In the genomic region with DNA sequence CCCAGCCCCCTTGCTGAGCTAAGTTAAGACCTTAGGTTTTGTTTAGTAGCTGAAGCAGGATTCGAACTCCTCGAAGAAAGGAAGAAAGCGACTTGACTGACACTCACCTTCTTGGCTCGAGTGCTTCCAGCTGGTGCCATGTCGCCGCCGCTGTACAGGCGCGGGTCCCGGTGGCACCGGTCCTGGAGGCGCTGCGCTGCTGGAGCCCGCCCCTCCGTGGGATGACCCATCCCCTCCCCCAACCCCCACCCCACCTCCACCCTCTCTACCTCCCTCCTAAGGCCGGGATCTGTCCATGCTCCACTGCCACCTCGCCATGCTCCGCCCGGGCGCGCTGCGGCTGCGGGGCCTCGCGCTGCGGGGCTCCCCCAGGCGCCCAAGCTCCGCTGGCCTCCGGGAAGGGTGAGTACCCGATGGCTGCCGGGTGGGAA, we compare ENCODE assay signal across 8 mouse cellular contexts. TPM values are rescaled to one million over a fixed set of nuclear protein-coding genes. Genes with fewer than 3 reads are reported as not detected.
DNase-seq lines count a peak whose midpoint lies in the region; ATAC-seq and TF ChIP-seq lines count a peak whose summit lies in the region.

Gene Bhmt2, minus strand, starts transcription at position 172 of the 431 bp plus-strand sequence.
Gene Dmgdh, plus strand, starts transcription at position 303 of the 431 bp plus-strand sequence.

- DNase-seq in lung, embryonic 14.5 days: peak; percentile 5
- no peak for DNase-seq in lung, postnatal 25 days (ENCODE audit: low spot score)
- DNase-seq in liver, embryonic 11.5 days (ENCODE audit: low spot score): no peak
- DNase-seq in gastrocnemius, postnatal 36 days: no peak
- no peak for DNase-seq in layer of hippocampus, postnatal 10 days (ENCODE audit: low spot score in 2 of 2)

- no peak within 1 kb of the TSS for H3K9ac ChIP-seq in lung, embryonic 14.5 days
- no peak within 1 kb of the TSS for H3K9ac ChIP-seq in intestine, embryonic 16.5 days (ENCODE audit: low read depth, low read length)
- no peak within 1 kb of the TSS; the same call in 1 of the 2 replicates for H3K9ac ChIP-seq in liver, embryonic 11.5 days (ENCODE audit: low read depth, low read length)
- H3K9ac ChIP-seq in stomach, embryonic 16.5 days (ENCODE audit: low read length): no peak within 1 kb of the TSS

- no peak for TF ChIP-seq CTCF in lung, embryonic 14.5 days (IDR thresholded peaks at IDR 0.05; ENCODE audit: low read depth)

- WGBS in lung, embryonic 14.5 days: 5% methylated on average over 31 of the region's 31 CpGs
- 7% methylated on average over 30 of the region's 31 CpGs for WGBS in intestine, embryonic 16.5 days
- 6% methylated on average over 31 of the region's 31 CpGs for WGBS in liver, embryonic 11.5 days
- 5% methylated on average over 28 of the region's 31 CpGs for WGBS in stomach, embryonic 16.5 days

- H3K36me3 ChIP-seq in lung, embryonic 14.5 days (ENCODE audit: insufficient read depth): no peaks in the 10 kb centered on the region
- no peaks in the 10 kb centered on the region for H3K36me3 ChIP-seq in intestine, embryonic 16.5 days (ENCODE audit: control insufficient read depth, insufficient read depth, low read length)
- H3K36me3 ChIP-seq in liver, embryonic 11.5 days (ENCODE audit: control insufficient read depth, insufficient read depth, low read length): no peaks in the 10 kb centered on the region
- H3K36me3 ChIP-seq in stomach, embryonic 16.5 days (ENCODE audit: control insufficient read depth, insufficient read depth, low read length): no peaks in the 10 kb centered on the region

- peak; percentile 41; the same call in 1 of the 2 replicates for ATAC-seq in lung, embryonic 14.5 days (ENCODE audit: insufficient read depth)
- no peak for ATAC-seq in intestine, embryonic 16.5 days
- ATAC-seq in liver, embryonic 11.5 days (replicated peaks; ENCODE audit: low FRiP score): peak; percentile 54; the same call in 1 of the 2 replicates
- ATAC-seq in stomach, embryonic 16.5 days (ENCODE audit: insufficient read depth, low FRiP score): no peak
- ATAC-seq in erythroid progenitor cell, adult 5-6 weeks (replicated peaks; ENCODE audit: low FRiP score, poor library complexity, severe bottlenecking): no peak

- peak within 1 kb of the TSS; percentile 44 for H3K4me2 ChIP-seq in lung, embryonic 14.5 days
- peak within 1 kb of the TSS; percentile 44 for H3K4me2 ChIP-seq in intestine, embryonic 16.5 days (ENCODE audit: low read depth, low read length)
- H3K4me2 ChIP-seq in liver, embryonic 11.5 days: peak within 1 kb of the TSS; percentile 42
- peak within 1 kb of the TSS; percentile 36 for H3K4me2 ChIP-seq in stomach, embryonic 16.5 days (ENCODE audit: low read depth, low read length)

- H3K9me3 ChIP-seq in lung, embryonic 14.5 days (ENCODE audit: low read depth, low read length): no peaks in the 10 kb centered on the region
- H3K9me3 ChIP-seq in intestine, embryonic 16.5 days (ENCODE audit: control insufficient read depth, low read length): no peaks in the 10 kb centered on the region
- no peaks in the 10 kb centered on the region for H3K9me3 ChIP-seq in liver, embryonic 11.5 days (ENCODE audit: control insufficient read depth, low read length)
- H3K9me3 ChIP-seq in stomach, embryonic 16.5 days (replicated peaks; ENCODE audit: control insufficient read depth, low read length): no peaks in the 10 kb centered on the region

- intact Hi-C loops in gastrocnemius, postnatal 36 days (cut with DNase I): no loop called here

- no peaks in the 10 kb centered on the region for H3K4me1 ChIP-seq in lung, embryonic 14.5 days (ENCODE audit: insufficient read depth)
- H3K4me1 ChIP-seq in intestine, embryonic 16.5 days (ENCODE audit: control insufficient read depth, insufficient read depth, low read length): no peaks in the 10 kb centered on the region
- H3K4me1 ChIP-seq in liver, embryonic 11.5 days (replicated peaks; ENCODE audit: control insufficient read depth, insufficient read depth, low read length): no peaks in the 10 kb centered on the region
- H3K4me1 ChIP-seq in stomach, embryonic 16.5 days (ENCODE audit: control insufficient read depth, insufficient read depth, low read length): no peaks in the 10 kb centered on the region

- H3K27ac ChIP-seq in lung, embryonic 14.5 days (ENCODE audit: low read depth): no peak within 1 kb of the TSS
- no peak within 1 kb of the TSS for H3K27ac ChIP-seq in intestine, embryonic 16.5 days (ENCODE audit: low read length)
- H3K27ac ChIP-seq in liver, embryonic 11.5 days (ENCODE audit: low read depth, low read length): no peak within 1 kb of the TSS
- no peak within 1 kb of the TSS for H3K27ac ChIP-seq in stomach, embryonic 16.5 days (ENCODE audit: low read length)

- H3K27me3 ChIP-seq in lung, embryonic 14.5 days (ENCODE audit: insufficient read depth, low read length): peaks cover 10% of the 10 kb centered on the region
- H3K27me3 ChIP-seq in intestine, embryonic 16.5 days (replicated peaks; ENCODE audit: control insufficient read depth, insufficient read depth, low read length): 0 out of 2 replicates have a peak, but pooled peaks cover 5% of the 10 kb centered on the region
- H3K27me3 ChIP-seq in liver, embryonic 11.5 days (replicated peaks; ENCODE audit: control insufficient read depth, insufficient read depth, low read length): peaks cover 15% of the 10 kb centered on the region
- no peaks in the 10 kb centered on the region; the same call in 1 of the 2 replicates for H3K27me3 ChIP-seq in stomach, embryonic 16.5 days (ENCODE audit: control insufficient read depth, insufficient read depth, low read length)

- H3K4me3 ChIP-seq in lung, embryonic 14.5 days (ENCODE audit: low read depth, low read length): peak within 1 kb of the TSS; percentile 17; the same call in 1 of the 2 replicates
- H3K4me3 ChIP-seq in intestine, embryonic 16.5 days (ENCODE audit: low read length): peak within 1 kb of the TSS; percentile 19
- peak within 1 kb of the TSS; percentile 36 for H3K4me3 ChIP-seq in liver, embryonic 11.5 days (ENCODE audit: low read depth, low read length)
- H3K4me3 ChIP-seq in stomach, embryonic 16.5 days (replicated peaks; ENCODE audit: low read length): peak within 1 kb of the TSS; percentile 16; the same call in 1 of the 2 replicates

RNA-seq across cellular contexts. Expression of gene Bhmt2, which starts in this region (rescaled TPM):
- not detected in 2 replicates for polyA plus RNA-seq in lung, embryonic 14.5 days (2014; fragmentation: Nextera tagmentation; extraction: Ambion mirVana)
- polyA plus RNA-seq in intestine, embryonic 16.5 days (2015; fragmentation: Nextera tagmentation; extraction: Ambion mirVana): 0.26 and 0.94 TPM in 2 replicates
- 7.1 and 8.2 TPM in 2 replicates for polyA plus RNA-seq in liver, embryonic 11.5 days (2014; fragmentation: Nextera tagmentation; extraction: Ambion mirVana)
- 1.5 and 1.8 TPM in 2 replicates for polyA plus RNA-seq in stomach, embryonic 16.5 days (2015; fragmentation: Nextera tagmentation; extraction: Ambion mirVana)
- not detected for total RNA-seq in gastrocnemius, postnatal 36 days (2021)
- under 1 TPM; 0.22 to 0.37 TPM for total RNA-seq in layer of hippocampus, postnatal 10 days (2021)
- total RNA-seq in erythroid progenitor cell, adult 5-6 weeks (2015; ENCODE audit: low replicate concordance): not detected in 2 replicates
- not detected in 2 replicates for total RNA-seq in erythroid progenitor cell, adult 5-6 weeks (2017; ENCODE audit: low replicate concordance)

RNA-seq across cellular contexts. Expression of gene Dmgdh, which starts in this region (rescaled TPM):
- not detected in 2 replicates for polyA plus RNA-seq in lung, embryonic 14.5 days (2014; fragmentation: Nextera tagmentation; extraction: Ambion mirVana)
- polyA plus RNA-seq in intestine, embryonic 16.5 days (2015; fragmentation: Nextera tagmentation; extraction: Ambion mirVana): 0.20 and 0.50 TPM in 2 replicates
- 6.7 and 7.1 TPM in 2 replicates for polyA plus RNA-seq in liver, embryonic 11.5 days (2014; fragmentation: Nextera tagmentation; extraction: Ambion mirVana)
- polyA plus RNA-seq in stomach, embryonic 16.5 days (2015; fragmentation: Nextera tagmentation; extraction: Ambion mirVana): 0.76 and 1.0 TPM in 2 replicates
- not detected for total RNA-seq in gastrocnemius, postnatal 36 days (2021)
- under 1 TPM; 0.58 to 0.87 TPM for total RNA-seq in layer of hippocampus, postnatal 10 days (2021)
- total RNA-seq in erythroid progenitor cell, adult 5-6 weeks (2015; ENCODE audit: low replicate concordance): not detected in 2 replicates
- not detected in 2 replicates for total RNA-seq in erythroid progenitor cell, adult 5-6 weeks (2017; ENCODE audit: low replicate concordance)

Comparison
In these comparisons a context has a peak if more than half of its experiments do, and no peak if none do; other contexts are left out.
1. Peak in DNase-seq, ATAC-seq, H3K4me3 ChIP-seq and H3K4me2 ChIP-seq in lung, embryonic 14.5 days; RNA of the genes that start here not detected or under 1 TPM.